Mouse (Mus musculus): ENCODE data around the gene Ufc1.

GRCm38 (mm10) chr1:171247453-171247841 lies 47.4 kb downstream of the Ufc1 start:
- TF ChIP-seq POLR2A (IDR thresholded peaks at IDR 0.05; ENCODE audit: control insufficient read depth in 1 of 2, insufficient read depth in 1 of 2, low read depth in 1 of 2, low read length in 2 of 2, poor library complexity in 1 of 2) (no peak), POLR2AphosphoS5 (IDR thresholded peaks at IDR 0.05; ENCODE audit: borderline replicate concordance, low read depth, low read length) (no peak), EP300 (IDR thresholded peaks at IDR 0.05; ENCODE audit: low read depth in 1 of 2, low read length in 2 of 2) (no peak), SMC3 (IDR thresholded peaks at IDR 0.05; ENCODE audit: low read depth, low read length) (no peak), CHD2 (IDR thresholded peaks at IDR 0.05; ENCODE audit: low read length) (no peak), CTCF (IDR thresholded peaks at IDR 0.05 in 2 of 3, conservative IDR thresholded peaks at IDR 0.05 in 1 of 3; ENCODE audit: control insufficient read depth in 1 of 3, insufficient read depth in 1 of 3, low read depth in 2 of 3, low read length in 3 of 3, poor library complexity in 1 of 3, severe bottlenecking in 1 of 3) (no peak), HCFC1 (IDR thresholded peaks at IDR 0.05; ENCODE audit: low read depth, low read length) (no peak), MXI1 (IDR thresholded peaks at IDR 0.05; ENCODE audit: low read depth, low read length) (no peak)

Data from MEL (cell line).